Mouse (Mus musculus): ENCODE results near the gene Doc2b. TPM values are rescaled to one million over a fixed set of nuclear protein-coding genes. Genes with fewer than 3 reads are reported as not detected.
"Not testable (repeated sequence)": the region's sequence is repeated elsewhere in the genome, so short reads cannot be mapped to it uniquely, and the experiment has no call there.

Doc2b gene
- polyA plus RNA-seq, 1 experiment from 2014 or later, result 0.82 TPM

DNA sequence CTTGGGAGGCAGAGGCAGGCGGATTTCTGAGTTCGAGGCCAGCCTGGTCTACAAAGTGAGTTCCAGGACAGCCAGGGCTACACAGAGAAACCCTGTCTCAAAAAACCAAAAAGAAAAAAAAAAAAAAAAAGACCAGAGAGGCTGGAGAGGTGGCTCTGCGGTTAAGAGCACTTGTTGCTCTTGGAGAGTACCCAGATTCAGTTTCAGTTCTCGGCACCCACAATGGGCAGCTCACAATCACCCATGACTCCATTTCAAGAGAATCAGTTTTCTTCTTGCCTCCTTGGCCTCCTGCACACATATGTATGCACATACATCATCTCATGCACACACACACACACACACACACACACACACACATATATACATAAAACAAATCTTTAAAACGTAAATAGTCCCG lies 68.2 kb downstream of the Doc2b start:
- ATAC-seq (ENCODE audit: low FRiP score, low read depth); H3K4me2 ChIP-seq (replicated peaks); H3K27ac ChIP-seq; H3K9me3 ChIP-seq; H3K27me3 ChIP-seq (replicated peaks); H3K9ac ChIP-seq; H3K4me3 ChIP-seq; H3K4me1 ChIP-seq; H3K36me3 ChIP-seq: not testable (repeated sequence)
- WGBS, result 89% methylated on average over 6 of the region's 6 CpGs

DNA sequence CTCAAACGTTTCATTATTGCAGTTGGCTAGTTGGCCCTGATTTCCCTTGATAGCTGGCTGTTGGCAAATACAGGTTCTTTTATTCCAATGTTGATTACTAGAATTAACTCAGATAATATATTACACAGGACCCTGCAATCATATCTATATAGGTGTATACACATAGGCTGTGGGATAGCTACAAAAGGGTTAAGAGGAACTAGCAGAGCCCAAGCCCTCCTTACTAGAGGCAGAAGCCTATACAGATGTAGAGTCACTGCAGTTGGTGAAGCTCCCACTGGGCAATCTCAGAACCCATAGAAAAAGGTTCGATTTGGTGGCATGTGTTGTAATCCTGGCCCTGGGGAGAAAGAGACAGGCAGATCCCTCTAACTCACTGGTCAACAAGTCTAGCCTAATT lies 68.7 kb downstream of the Doc2b start:
- no peak overlapping the region for H3K9ac ChIP-seq
- no peaks in the 10 kb centered on the region for H3K36me3 ChIP-seq
- H3K27me3 ChIP-seq (replicated peaks), result no peaks in the 10 kb centered on the region
- ATAC-seq (ENCODE audit: low FRiP score, low read depth), result no peak
- H3K4me1 ChIP-seq, result no peaks in the 10 kb centered on the region; the same call in 1 of the 2 replicates
- WGBS, result 78% methylated on average over 2 of the region's 2 CpGs
- H3K4me3 ChIP-seq, result no peak overlapping the region
- H3K9me3 ChIP-seq, result no peaks in the 10 kb centered on the region
- no peak overlapping the region for H3K4me2 ChIP-seq (replicated peaks)
- H3K27ac ChIP-seq, result no peak overlapping the region

DNA sequence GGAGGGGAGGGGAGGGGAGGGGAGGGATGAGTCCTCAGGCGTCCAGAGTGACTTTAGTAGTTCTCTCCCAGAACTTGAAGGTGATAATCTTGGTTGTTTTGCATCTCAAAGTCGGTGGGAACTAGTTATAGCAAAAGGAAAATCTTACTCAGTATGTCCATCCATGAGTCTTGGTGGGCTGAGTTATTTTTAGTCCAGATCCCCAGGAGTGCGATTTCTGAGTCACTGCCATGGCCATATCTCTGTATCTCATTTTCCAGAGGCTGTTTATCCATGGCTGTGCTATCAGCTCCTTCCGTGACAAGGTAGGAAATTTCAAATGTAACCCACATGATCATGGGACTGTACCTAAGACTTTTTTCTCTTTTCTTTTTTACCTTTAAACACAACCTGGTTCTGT lies 73.5 kb downstream of the Doc2b start:
- H3K9ac ChIP-seq, result no peak overlapping the region
- H3K27ac ChIP-seq, result no peak overlapping the region
- H3K9me3 ChIP-seq, result no peaks in the 10 kb centered on the region
- 67% methylated on average over 4 of the region's 4 CpGs for WGBS
- ATAC-seq (ENCODE audit: low FRiP score, low read depth), result no peak
- no peaks in the 10 kb centered on the region for H3K36me3 ChIP-seq
- no peak overlapping the region for H3K4me2 ChIP-seq (replicated peaks)
- no peak overlapping the region for H3K4me3 ChIP-seq
- H3K27me3 ChIP-seq (replicated peaks), result no peaks in the 10 kb centered on the region
- H3K4me1 ChIP-seq, result no peaks in the 10 kb centered on the region

Other genes starting within 250 kb of the Doc2b start
- 134 and 140 TPM in 2 replicates for gene Pitpna, start 208.0 kb downstream of the Doc2b start, polyA plus RNA-seq (2016; fragmentation: Nextera tagmentation; extraction: Ambion mirVana)
- 31.4 and 31.5 TPM in 2 replicates for gene Inpp5k, start 165.1 kb downstream of the Doc2b start, polyA plus RNA-seq (2016; fragmentation: Nextera tagmentation; extraction: Ambion mirVana)
- 14.0 and 16.8 TPM in 2 replicates for gene Myo1c, start 145.5 kb downstream of the Doc2b start, polyA plus RNA-seq (2016; fragmentation: Nextera tagmentation; extraction: Ambion mirVana)
- 127 and 137 TPM in 2 replicates for gene Crk, start 116.8 kb downstream of the Doc2b start, polyA plus RNA-seq (2016; fragmentation: Nextera tagmentation; extraction: Ambion mirVana)
- gene Ywhae, start 63.2 kb downstream of the Doc2b start, polyA plus RNA-seq (2016; fragmentation: Nextera tagmentation; extraction: Ambion mirVana), result 1,355 and 1,381 TPM in 2 replicates
- gene Rph3al, start 142.4 kb upstream of the Doc2b start, polyA plus RNA-seq (2016; fragmentation: Nextera tagmentation; extraction: Ambion mirVana), result 1.1 and 1.7 TPM in 2 replicates
- gene 1700016K19Rik, start 203.9 kb upstream of the Doc2b start, polyA plus RNA-seq (2016; fragmentation: Nextera tagmentation; extraction: Ambion mirVana), result 0.28 TPM in 1 of 2 replicates, not detected in the other
- gene Rflnb, start 231.7 kb upstream of the Doc2b start, polyA plus RNA-seq (2016; fragmentation: Nextera tagmentation; extraction: Ambion mirVana), result 23.0 and 23.6 TPM in 2 replicates

Data from neural tube, embryonic 12.5 days (tissue).